Mouse (Mus musculus) hindbrain, embryonic 13.5 days (tissue): ENCODE measurements around the gene Rasgef1b. TPM values are rescaled to one million over a fixed set of nuclear protein-coding genes. Genes with fewer than 3 reads are reported as not detected.

Experiments used
- polyA plus RNA-seq: library from polyadenylated mRNA; unstranded; fragments of >200 nt; fragmentation: Nextera tagmentation; extraction: Ambion mirVana; gene quantifications from 2 replicates; pipeline ENCODE4 v1.2.1, GENCODE M21; 2015

Rasgef1b gene
- polyA plus RNA-seq, 1 experiment from 2014 or later, result 61.1 TPM

Other genes with a start within 250 kb of the Rasgef1b start
- 0.79 and 0.93 TPM in 2 replicates for gene Vamp9, start 177.2 kb upstream of the Rasgef1b start, polyA plus RNA-seq
- 143 and 182 TPM in 2 replicates for gene Hnrnpd, start 249.9 kb upstream of the Rasgef1b start, polyA plus RNA-seq
- 3.9 and 4.0 TPM in 2 replicates for gene 4930524J08Rik, start 250.0 kb upstream of the Rasgef1b start, polyA plus RNA-seq